Mouse (Mus musculus): ENCODE results near the gene Lacc1. TPM values are rescaled to one million over a fixed set of nuclear protein-coding genes. Genes with fewer than 3 reads are reported as not detected.

Gene Lacc1
- 3.4 and 3.6 TPM in 2 replicates for polyA plus RNA-seq (2015; fragmentation: Nextera tagmentation; extraction: Ambion mirVana)

- H3K4me2 ChIP-seq (ENCODE audit: low read depth, low read length), result peak within 1 kb of the TSS; percentile 80
- no peaks in the 10 kb centered on the region for H3K36me3 ChIP-seq (ENCODE audit: control insufficient read depth, insufficient read depth)
- H3K9me3 ChIP-seq (replicated peaks; ENCODE audit: control insufficient read depth, low read length), result no peaks in the 10 kb centered on the region
- H3K4me1 ChIP-seq (ENCODE audit: control insufficient read depth, low read depth, low read length), result peaks cover 5% of the 10 kb centered on the region
- under 1% methylated on average over 81 of the region's 86 CpGs for WGBS (ENCODE audit: insufficient replicate concordance)
- H3K4me3 ChIP-seq (ENCODE audit: low read depth, low read length), result peak within 1 kb of the TSS; percentile 71
- H3K27ac ChIP-seq (ENCODE audit: low read length), result no peak within 1 kb of the TSS; the same call in 1 of the 2 replicates
- peak; percentile 78 for ATAC-seq (ENCODE audit: low read depth)
- peak within 1 kb of the TSS; percentile 76 for H3K9ac ChIP-seq (ENCODE audit: low read depth, low read length)
- peaks cover 3% of the 10 kb centered on the region; the same call in 1 of the 2 replicates for H3K27me3 ChIP-seq (ENCODE audit: control insufficient read depth, insufficient read depth, low read depth, low read length)
These were observed at the start of gene Lacc1, which contains the start of gene Ccdc122 for GRCm38 (mm10) chr14:77036226-77037046. Lacc1 (minus strand) TSS chr14:77036904. Ccdc122 (plus strand) TSS chr14:77036772.

GRCm38 (mm10) chr14:77081248-77081647, 44.5 kb upstream of the Lacc1 start:
- Histone ChIP-seq H3K9ac (ENCODE audit: low read depth, low read length) (no peak overlapping the region), H3K27me3 (ENCODE audit: control insufficient read depth, insufficient read depth, low read depth, low read length) (no peaks in the 10 kb centered on the region), H3K27ac (ENCODE audit: low read length) (no peak overlapping the region), H3K4me2 (ENCODE audit: low read depth, low read length) (no peak overlapping the region), H3K4me3 (ENCODE audit: low read depth, low read length) (no peak overlapping the region), H3K36me3 (ENCODE audit: control insufficient read depth, insufficient read depth) (no peaks in the 10 kb centered on the region), H3K9me3 (replicated peaks; ENCODE audit: control insufficient read depth, low read length) (no peaks in the 10 kb centered on the region), H3K4me1 (ENCODE audit: control insufficient read depth, low read depth, low read length) (no peaks in the 10 kb centered on the region)
- WGBS (ENCODE audit: insufficient replicate concordance), result 60% methylated on average over 5 of the region's 5 CpGs
- ATAC-seq (ENCODE audit: low read depth), result no peak

GRCm38 (mm10) chr14:77069361-77069760, 32.7 kb upstream of the Lacc1 start:
- ATAC-seq (ENCODE audit: low read depth), result no peak
- 62% methylated on average over 1 of the region's 1 CpGs for WGBS (ENCODE audit: insufficient replicate concordance)

GRCm38 (mm10) chr14:77053288-77053687, 16.6 kb upstream of the Lacc1 start:
- no peak overlapping the region for H3K9ac ChIP-seq (ENCODE audit: low read depth, low read length)
- no peak overlapping the region for H3K4me2 ChIP-seq (ENCODE audit: low read depth, low read length)
- H3K27me3 ChIP-seq (ENCODE audit: control insufficient read depth, insufficient read depth, low read depth, low read length), result no peaks in the 10 kb centered on the region
- H3K4me3 ChIP-seq (ENCODE audit: low read depth, low read length), result no peak overlapping the region
- H3K9me3 ChIP-seq (replicated peaks; ENCODE audit: control insufficient read depth, low read length), result no peaks in the 10 kb centered on the region
- H3K4me1 ChIP-seq (ENCODE audit: control insufficient read depth, low read depth, low read length), result no peaks in the 10 kb centered on the region
- no peak for ATAC-seq (ENCODE audit: low read depth)
- no peak overlapping the region for H3K27ac ChIP-seq (ENCODE audit: low read length)
- H3K36me3 ChIP-seq (ENCODE audit: control insufficient read depth, insufficient read depth), result no peaks in the 10 kb centered on the region

More at GRCm38 (mm10) chr14:77069361-77069760, 32.7 kb upstream of the Lacc1 start:
- Histone ChIP-seq H3K4me3 (ENCODE audit: low read depth, low read length) (no peak overlapping the region), H3K27ac (ENCODE audit: low read length) (no peak overlapping the region), H3K4me1 (ENCODE audit: control insufficient read depth, low read depth, low read length) (no peaks in the 10 kb centered on the region), H3K27me3 (ENCODE audit: control insufficient read depth, insufficient read depth, low read depth, low read length) (no peaks in the 10 kb centered on the region), H3K9me3 (replicated peaks; ENCODE audit: control insufficient read depth, low read length) (no peaks in the 10 kb centered on the region), H3K4me2 (ENCODE audit: low read depth, low read length) (no peak overlapping the region), H3K36me3 (ENCODE audit: control insufficient read depth, insufficient read depth) (no peaks in the 10 kb centered on the region), H3K9ac (ENCODE audit: low read depth, low read length) (no peak overlapping the region)

GRCm38 (mm10) chr14:77037832-77038425, 1.2 kb upstream of the Lacc1 start:
- no peak overlapping the region; the same call in 1 of the 2 replicates for H3K27ac ChIP-seq (ENCODE audit: low read length)
- H3K27me3 ChIP-seq (ENCODE audit: control insufficient read depth, insufficient read depth, low read depth, low read length), result peaks cover 3% of the 10 kb centered on the region; the same call in 1 of the 2 replicates
- no peaks in the 10 kb centered on the region for H3K9me3 ChIP-seq (replicated peaks; ENCODE audit: control insufficient read depth, low read length)
- ATAC-seq (ENCODE audit: low read depth), result no peak
- H3K4me1 ChIP-seq (ENCODE audit: control insufficient read depth, low read depth, low read length), result peaks cover 5% of the 10 kb centered on the region
- H3K36me3 ChIP-seq (ENCODE audit: control insufficient read depth, insufficient read depth), result no peaks in the 10 kb centered on the region
- WGBS (ENCODE audit: insufficient replicate concordance), result 53% methylated on average over 8 of the region's 8 CpGs
- H3K9ac ChIP-seq (ENCODE audit: low read depth, low read length), result no peak overlapping the region
- H3K4me3 ChIP-seq (ENCODE audit: low read depth, low read length), result no peak overlapping the region
- H3K4me2 ChIP-seq (ENCODE audit: low read depth, low read length), result no peak overlapping the region

- Histone ChIP-seq H3K27ac (ENCODE audit: low read length) (no peak overlapping the region), H3K4me1 (ENCODE audit: control insufficient read depth, low read depth, low read length) (peaks cover 5% of the 10 kb centered on the region), H3K9me3 (replicated peaks; ENCODE audit: control insufficient read depth, low read length) (no peaks in the 10 kb centered on the region), H3K4me2 (ENCODE audit: low read depth, low read length) (no peak overlapping the region), H3K36me3 (ENCODE audit: control insufficient read depth, insufficient read depth) (no peaks in the 10 kb centered on the region), H3K4me3 (ENCODE audit: low read depth, low read length) (no peak overlapping the region), H3K27me3 (ENCODE audit: control insufficient read depth, insufficient read depth, low read depth, low read length) (peaks cover 3% of the 10 kb centered on the region; the same call in 1 of the 2 replicates), H3K9ac (ENCODE audit: low read depth, low read length) (no peak overlapping the region)
- no peak for ATAC-seq (ENCODE audit: low read depth)
- WGBS (ENCODE audit: insufficient replicate concordance), result 60% methylated on average over 5 of the region's 5 CpGs
These were observed 626 bp upstream of the Lacc1 start for GRCm38 (mm10) chr14:77037330-77037729.

GRCm38 (mm10) chr14:77034970-77035369, 1.7 kb downstream of the Lacc1 start:
- Histone ChIP-seq H3K4me1 (ENCODE audit: control insufficient read depth, low read depth, low read length) (peaks cover 5% of the 10 kb centered on the region), H3K27ac (ENCODE audit: low read length) (peak overlapping the region; percentile 66), H3K4me3 (ENCODE audit: low read depth, low read length) (no peak overlapping the region), H3K36me3 (ENCODE audit: control insufficient read depth, insufficient read depth) (no peaks in the 10 kb centered on the region), H3K9ac (ENCODE audit: low read depth, low read length) (no peak overlapping the region), H3K4me2 (ENCODE audit: low read depth, low read length) (0 out of 2 replicates have a peak overlapping the region, but pooled peaks have one; percentile 3), H3K9me3 (replicated peaks; ENCODE audit: control insufficient read depth, low read length) (no peaks in the 10 kb centered on the region), H3K27me3 (ENCODE audit: control insufficient read depth, insufficient read depth, low read depth, low read length) (peaks cover 3% of the 10 kb centered on the region; the same call in 1 of the 2 replicates)
- WGBS (ENCODE audit: insufficient replicate concordance), result 62% methylated on average over 8 of the region's 8 CpGs
- ATAC-seq (ENCODE audit: low read depth), result no peak

GRCm38 (mm10) chr14:77034175-77034915, 2.4 kb downstream of the Lacc1 start:
- Histone ChIP-seq H3K27ac (ENCODE audit: low read length) (peak overlapping the region; percentile 66), H3K9me3 (replicated peaks; ENCODE audit: control insufficient read depth, low read length) (no peaks in the 10 kb centered on the region), H3K36me3 (ENCODE audit: control insufficient read depth, insufficient read depth) (no peaks in the 10 kb centered on the region), H3K4me1 (ENCODE audit: control insufficient read depth, low read depth, low read length) (peaks cover 5% of the 10 kb centered on the region), H3K27me3 (ENCODE audit: control insufficient read depth, insufficient read depth, low read depth, low read length) (peaks cover 3% of the 10 kb centered on the region; the same call in 1 of the 2 replicates), H3K4me3 (ENCODE audit: low read depth, low read length) (no peak overlapping the region), H3K9ac (ENCODE audit: low read depth, low read length) (no peak overlapping the region), H3K4me2 (ENCODE audit: low read depth, low read length) (peak overlapping the region; percentile 12; the same call in 1 of the 2 replicates)
- peak; percentile 66 for ATAC-seq (ENCODE audit: low read depth)
- WGBS (ENCODE audit: insufficient replicate concordance), result 43% methylated on average over 7 of the region's 7 CpGs
